Mouse (Mus musculus) CD4-positive helper T cell, adult 2 months (primary cell): ENCODE results near the gene Vars2.
A peak's percentile ranks its signal among the peaks of the same experiment; 100 is the strongest.

ENCODE experiments used
- DNase-seq: peaks from one replicate; pipeline ENCODE4 v3.0.0-alpha.2; 2012; ENCODE audit warnings: low read depth, missing footprints, low spot score

Gene Vars2

GRCm38 (mm10) chr17:35635202-35635601, 32.2 kb downstream of the Vars2 start:
- peak; percentile 31 for DNase-seq

DNA sequence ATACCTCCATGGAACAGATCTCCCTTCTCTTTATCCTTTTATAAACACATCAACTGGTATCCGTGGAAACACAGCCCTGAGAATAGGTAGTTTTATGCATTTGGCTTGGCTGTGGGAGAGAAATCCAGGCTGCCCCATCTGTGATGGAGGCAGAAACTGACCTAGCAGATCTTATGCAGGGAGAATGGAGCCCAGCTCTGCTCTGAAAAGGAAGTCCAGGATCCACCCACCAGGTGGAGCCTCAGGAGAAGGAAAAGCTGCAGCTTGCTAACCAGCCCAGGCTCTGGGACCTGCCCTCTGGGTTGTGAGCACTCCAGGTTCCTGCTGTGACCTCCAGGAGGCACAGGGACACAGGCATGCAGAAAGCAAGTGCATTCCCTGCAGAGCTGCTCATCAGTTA, 33.4 kb downstream of the Vars2 start:
- no peak for DNase-seq

DNA sequence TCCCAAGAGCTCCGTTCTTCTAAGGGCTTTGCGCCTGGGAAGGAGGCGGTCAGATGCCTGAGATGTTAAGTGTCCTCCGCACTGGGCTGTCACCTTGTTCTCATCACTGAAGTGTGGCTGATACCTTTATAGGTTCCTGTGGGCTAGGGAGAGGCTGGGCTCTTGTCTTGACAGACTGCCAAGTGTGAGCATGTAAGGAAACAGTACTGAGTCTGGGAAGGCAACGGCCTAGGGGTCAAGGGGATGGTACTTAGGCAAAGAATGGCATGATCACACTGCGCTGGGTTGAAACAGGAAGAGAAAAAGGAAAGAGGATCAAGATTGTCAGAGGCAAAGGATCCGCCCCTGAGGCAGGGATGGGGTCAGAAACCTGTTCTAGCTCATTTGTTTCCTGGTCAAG, 40.9 kb downstream of the Vars2 start, which contains the start of gene Gm9573:
Gm9573 (minus strand) TSS at position 101 of the 400 bp plus-strand sequence.
- no peak for DNase-seq

DNA sequence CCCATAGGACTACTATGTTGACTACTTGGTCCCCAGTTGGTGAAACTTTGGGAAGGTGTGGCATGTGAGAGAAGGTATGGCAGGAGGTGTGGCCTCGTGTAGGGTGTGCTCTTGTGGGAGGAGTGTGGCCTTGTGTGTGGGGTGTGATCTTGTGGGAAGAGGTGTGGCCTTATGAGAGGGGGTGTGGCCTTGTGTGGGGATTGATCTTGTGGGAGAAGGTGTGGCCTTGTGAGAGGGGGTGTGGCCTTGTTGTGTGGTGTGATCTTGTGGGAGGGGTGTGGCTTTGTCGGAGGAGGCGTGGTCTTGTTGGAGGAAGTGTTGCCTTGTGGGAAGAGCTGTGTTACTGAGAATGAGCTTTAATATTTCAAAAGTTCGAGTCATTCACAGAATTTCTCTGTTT, 50.3 kb downstream of the Vars2 start:
- DNase-seq = peak; percentile 26
